Mouse (Mus musculus): ENCODE data around the gene Mageb2. TPM values are rescaled to one million over a fixed set of nuclear protein-coding genes. Genes with fewer than 3 reads are reported as not detected.
"Not testable (repeated sequence)": the region's sequence is repeated elsewhere in the genome, so short reads cannot be mapped to it uniquely, and the experiment has no call there.

Mageb2 gene
- not detected in 2 replicates for polyA plus RNA-seq (2015; fragmentation: Nextera tagmentation; extraction: Ambion mirVana)

DNA sequence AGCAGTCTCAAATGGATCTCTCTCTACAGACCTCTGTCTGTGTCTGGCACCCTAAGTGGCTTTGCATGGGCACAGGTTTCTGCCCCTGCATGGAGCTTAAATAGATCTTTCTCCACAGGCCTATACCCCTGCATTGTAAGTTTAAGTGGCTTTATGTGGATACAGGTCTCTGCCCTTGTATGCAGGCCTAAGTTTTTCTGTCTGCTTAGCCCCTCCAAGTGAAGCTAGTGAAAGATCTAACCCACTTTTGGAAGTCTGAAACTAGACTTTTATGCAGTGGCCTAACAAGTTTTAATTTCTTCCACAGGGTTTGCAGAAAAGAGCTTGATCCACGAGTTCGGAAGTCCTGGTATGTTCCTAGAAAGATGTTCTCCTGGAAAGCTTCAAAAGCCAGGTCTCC, at the start of gene Mageb2:
TSS of gene Mageb2 (plus strand) at position 301 of the 400 bp plus-strand sequence.
- not testable (repeated sequence) for ATAC-seq (ENCODE audit: low read depth); H3K27ac ChIP-seq (replicated peaks); H3K36me3 ChIP-seq; H3K4me1 ChIP-seq (replicated peaks); H3K9ac ChIP-seq; H3K4me2 ChIP-seq; H3K4me3 ChIP-seq; H3K27me3 ChIP-seq; H3K9me3 ChIP-seq
- WGBS, result 69% methylated on average over 2 of the region's 2 CpGs

GRCm38 (mm10) chrX:91313256-91313655, 18.2 kb upstream of the Mageb2 start:
- not testable (repeated sequence) for H3K27me3 ChIP-seq; H3K36me3 ChIP-seq; H3K27ac ChIP-seq (replicated peaks); H3K9me3 ChIP-seq; ATAC-seq (ENCODE audit: low read depth); H3K4me2 ChIP-seq; H3K4me1 ChIP-seq (replicated peaks); H3K9ac ChIP-seq; H3K4me3 ChIP-seq
- 95% methylated on average over 9 of the region's 9 CpGs for WGBS

Other genes starting within 250 kb of the Mageb2 start
- gene Gm5072, start 60.8 kb downstream of the Mageb2 start, polyA plus RNA-seq (2015; fragmentation: Nextera tagmentation; extraction: Ambion mirVana), result not detected in 2 replicates
- gene Gm8914, start 148.4 kb downstream of the Mageb2 start, polyA plus RNA-seq (2015; fragmentation: Nextera tagmentation; extraction: Ambion mirVana), result not detected in 2 replicates
- not detected in 2 replicates for gene 1700084M14Rik, start 244.2 kb downstream of the Mageb2 start, polyA plus RNA-seq (2015; fragmentation: Nextera tagmentation; extraction: Ambion mirVana)